Mouse (Mus musculus) myocyte (in vitro differentiated cells): ENCODE data around the gene Lrwd1. TPM values are rescaled to one million over a fixed set of nuclear protein-coding genes. Genes with fewer than 3 reads are reported as not detected.

Experiments used
- H3K27me3 ChIP-seq: one replicate; pipeline ENCODE4 v1.6.1; 2011; ENCODE audit not compliant: control insufficient read depth, insufficient read depth, insufficient read length
- H3K36me3 ChIP-seq: one replicate; pipeline ENCODE4 v1.6.1; 2011; ENCODE audit not compliant: control insufficient read depth, insufficient read depth
- H3K4me2 ChIP-seq: one replicate; pipeline ENCODE4 v1.6.1; 2011; ENCODE audit warnings: low read depth, control low read depth
- H3K4me3 ChIP-seq: one replicate; pipeline ENCODE4 v1.5.1; 2011; ENCODE audit warnings: mild to moderate bottlenecking, control low read depth, moderate library complexity
- H3K79me2 ChIP-seq: one replicate; pipeline ENCODE4 v1.6.1; 2011; ENCODE audit not compliant: control insufficient read depth, insufficient read depth
- H3ac ChIP-seq: one replicate; pipeline ENCODE4 v1.6.1; 2011; ENCODE audit not compliant: control insufficient read depth, insufficient read length
- CEBPB ChIP-seq: IDR thresholded peaks from 2 replicates; pipeline ENCODE4 v1.6.1; 2011; ENCODE audit warnings: mild to moderate bottlenecking, moderate library complexity; ENCODE audit not compliant: poor library complexity, insufficient read depth, severe bottlenecking
- E2F4 ChIP-seq: IDR thresholded peaks from one replicate; pipeline ENCODE4 v1.6.1; 2011; ENCODE audit warnings: mild to moderate bottlenecking, control low read depth, moderate library complexity; ENCODE audit not compliant: insufficient read depth
- MAX ChIP-seq: IDR thresholded peaks from one replicate; pipeline ENCODE4 v1.6.1; 2011; ENCODE audit warnings: low read depth, mild to moderate bottlenecking, control low read depth
- MYOD1 ChIP-seq, 3 experiments: IDR thresholded peaks; one replicate each; pipeline ENCODE4 v1.6.1; 2011; ENCODE audit warnings: control low read depth in 2 of 3, low read depth in 2 of 3, mild to moderate bottlenecking in 2 of 3, moderate library complexity in 1 of 3; ENCODE audit not compliant: insufficient read length in 2 of 3, control insufficient read depth in 1 of 3
- MYOG ChIP-seq, 3 experiments: IDR thresholded peaks; one replicate each; pipeline ENCODE4 v1.6.1; 2011; ENCODE audit warnings: control low read depth in 2 of 3, low read depth in 2 of 3, mild to moderate bottlenecking in 2 of 3; ENCODE audit not compliant: insufficient read length in 2 of 3, control insufficient read depth in 1 of 3, insufficient read depth in 1 of 3
- POLR2A ChIP-seq: IDR thresholded peaks from one replicate; pipeline ENCODE4 v1.6.1; 2011; ENCODE audit warnings: low read depth, mild to moderate bottlenecking, control low read depth, moderate library complexity; ENCODE audit not compliant: insufficient read length
- POLR2AphosphoS2 ChIP-seq: IDR thresholded peaks from one replicate; pipeline ENCODE4 v1.6.1; 2011; ENCODE audit warnings: low read depth, control low read depth; ENCODE audit not compliant: insufficient read length
- REST ChIP-seq: IDR thresholded peaks from one replicate; pipeline ENCODE4 v1.6.1; 2011; ENCODE audit warnings: mild to moderate bottlenecking, control low read depth, moderate library complexity; ENCODE audit not compliant: insufficient read depth, insufficient read length
- SRF ChIP-seq: IDR thresholded peaks from one replicate; pipeline ENCODE4 v1.6.1; 2011; ENCODE audit warnings: low read depth; ENCODE audit not compliant: control insufficient read depth, insufficient read length
- TCF12 ChIP-seq: IDR thresholded peaks from one replicate; pipeline ENCODE4 v1.6.1; 2011; ENCODE audit warnings: mild to moderate bottlenecking, control low read depth; ENCODE audit not compliant: poor library complexity, insufficient read depth, severe bottlenecking
- TCF3 ChIP-seq: IDR thresholded peaks from one replicate; pipeline ENCODE4 v1.6.1; 2011; ENCODE audit warnings: low read depth, control low read depth; ENCODE audit not compliant: insufficient read length
- USF1 ChIP-seq: IDR thresholded peaks from one replicate; pipeline ENCODE4 v1.6.1; 2011; ENCODE audit warnings: low read depth, mild to moderate bottlenecking, control low read depth, moderate library complexity
- polyA plus RNA-seq: library from polyadenylated mRNA; unstranded; fragments of >200 nt; fragmentation: generic; extraction: Trizol; gene quantifications from one replicate; pipeline ENCODE4 v1.2.1, GENCODE M21; 2012; ENCODE audit warnings: missing spikeins

The Lrwd1 gene
- polyA plus RNA-seq, 1 experiment, result 31.7 TPM

DNA sequence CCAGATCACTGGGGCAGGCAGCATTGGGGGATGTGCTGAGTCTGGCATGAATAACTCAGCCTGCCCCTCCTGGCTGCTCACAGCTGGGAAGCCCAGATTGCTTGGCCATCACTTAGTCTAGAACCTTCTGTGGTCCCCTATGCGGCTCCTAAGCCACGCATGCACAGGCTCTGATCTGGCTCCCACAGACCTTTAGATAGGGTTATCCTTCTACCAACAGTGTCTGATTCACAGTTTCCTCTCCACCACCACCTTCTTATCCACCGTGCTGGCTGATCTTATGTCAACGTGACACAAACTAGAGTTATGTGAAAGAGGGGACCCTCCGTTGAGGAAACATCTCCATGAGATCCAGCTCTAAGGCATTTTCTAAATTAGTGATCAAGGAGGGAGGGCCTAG is 60.8 kb downstream of the Lrwd1 start:
- no peak for TF ChIP-seq POLR2A
- TF ChIP-seq MAX, result no peak
- TF ChIP-seq USF1, result no peak
- no peak for TF ChIP-seq SRF
- TF ChIP-seq REST, result no peak
- no peak for TF ChIP-seq E2F4
- no peak for TF ChIP-seq TCF3
- TF ChIP-seq MYOD1 (IDR thresholded peaks at IDR 0.05; ENCODE audit: control insufficient read depth in 1 of 3, insufficient read length in 2 of 3, low read depth in 2 of 3), result no peak
- TF ChIP-seq CEBPB, result no peak
- no peak for TF ChIP-seq MYOG (IDR thresholded peaks at IDR 0.05; ENCODE audit: control insufficient read depth in 1 of 3, insufficient read depth in 1 of 3, insufficient read length in 2 of 3, low read depth in 2 of 3)
- TF ChIP-seq TCF12, result no peak
- H3K4me2 ChIP-seq, result no peak overlapping the region
- no peaks in the 10 kb centered on the region for H3K36me3 ChIP-seq
- H3K79me2 ChIP-seq, result no peaks in the 10 kb centered on the region
- H3ac ChIP-seq, result no peak overlapping the region
- no peak overlapping the region for H3K4me3 ChIP-seq
- no peaks in the 10 kb centered on the region for H3K27me3 ChIP-seq

DNA sequence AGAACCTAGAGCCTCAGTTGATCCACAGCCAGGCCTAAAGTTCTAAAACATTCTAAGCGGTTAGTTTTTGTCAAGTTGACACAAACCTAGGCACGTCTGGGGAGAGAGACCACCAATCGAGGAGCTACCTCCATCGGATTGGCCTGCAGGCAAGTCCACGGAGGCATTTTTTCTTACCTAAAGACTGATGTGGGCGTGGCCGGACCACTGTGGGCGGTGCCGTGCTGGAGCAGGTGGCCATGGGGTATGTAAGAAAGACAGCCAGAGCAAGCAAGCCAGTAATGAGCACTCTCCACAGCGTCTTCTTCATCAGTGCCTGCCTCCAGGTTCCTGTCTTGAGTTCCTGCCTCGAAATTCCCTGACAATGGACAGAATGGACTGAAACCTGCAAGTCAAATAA is 62.3 kb downstream of the Lrwd1 start:
- Histone ChIP-seq H3K4me3 (no peak overlapping the region), H3ac (no peak overlapping the region), H3K27me3 (no peaks in the 10 kb centered on the region), H3K4me2 (no peak overlapping the region), H3K79me2 (no peaks in the 10 kb centered on the region), H3K36me3 (no peaks in the 10 kb centered on the region)
- TF ChIP-seq E2F4, result no peak
- no peak for TF ChIP-seq USF1
- no peak for TF ChIP-seq TCF12
- no peak for TF ChIP-seq TCF3
- TF ChIP-seq SRF, result no peak
- TF ChIP-seq MYOG (IDR thresholded peaks at IDR 0.05; ENCODE audit: control insufficient read depth in 1 of 3, insufficient read depth in 1 of 3, insufficient read length in 2 of 3, low read depth in 2 of 3), result no peak
- no peak for TF ChIP-seq POLR2AphosphoS2
- TF ChIP-seq REST, result no peak
- no peak for TF ChIP-seq POLR2A
- no peak for TF ChIP-seq CEBPB
- TF ChIP-seq MYOD1 (IDR thresholded peaks at IDR 0.05; ENCODE audit: control insufficient read depth in 1 of 3, insufficient read length in 2 of 3, low read depth in 2 of 3), result no peak
- TF ChIP-seq MAX, result no peak

DNA sequence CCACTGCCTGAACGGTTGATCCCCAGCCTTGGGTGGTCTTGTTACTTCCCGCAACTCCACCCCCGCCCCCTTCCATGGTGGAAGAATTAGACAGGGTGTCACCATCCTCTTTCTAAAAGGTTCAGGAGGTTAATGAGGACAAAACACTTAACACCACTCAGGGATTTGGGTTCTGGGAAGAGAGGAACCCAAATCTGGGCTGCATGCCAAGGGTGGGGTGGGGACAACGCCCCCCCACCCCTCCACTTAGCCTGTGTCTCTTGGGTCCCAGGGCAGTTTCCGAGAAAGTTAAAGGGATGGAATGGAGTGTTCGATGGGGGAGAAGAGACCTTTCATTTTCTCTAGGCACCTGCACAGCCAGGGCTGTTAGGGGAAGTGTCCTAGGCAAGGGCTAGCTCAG is 62.8 kb downstream of the Lrwd1 start:
- H3K36me3 ChIP-seq, result no peaks in the 10 kb centered on the region
- H3K27me3 ChIP-seq, result no peaks in the 10 kb centered on the region
- TF ChIP-seq CEBPB, result no peak
- TF ChIP-seq TCF12, result no peak
- no peak for TF ChIP-seq MYOG (IDR thresholded peaks at IDR 0.05; ENCODE audit: control insufficient read depth in 1 of 3, insufficient read depth in 1 of 3, insufficient read length in 2 of 3, low read depth in 2 of 3)
- TF ChIP-seq MAX, result no peak
- no peak for TF ChIP-seq USF1
- no peak for TF ChIP-seq SRF
- no peaks in the 10 kb centered on the region for H3K79me2 ChIP-seq
- H3K4me3 ChIP-seq, result no peak overlapping the region
- no peak overlapping the region for H3ac ChIP-seq
- H3K4me2 ChIP-seq, result no peak overlapping the region

Other genes with a start within 250 kb of the Lrwd1 start
- 622 TPM for gene Hspb1, start 248.2 kb downstream of the Lrwd1 start, polyA plus RNA-seq
- 244 TPM for gene Ywhag, start 201.5 kb downstream of the Lrwd1 start, polyA plus RNA-seq
- gene Ssc4d, start 161.5 kb downstream of the Lrwd1 start, polyA plus RNA-seq, result 2.4 TPM
- 0.11 TPM for gene Zp3, start 156.0 kb downstream of the Lrwd1 start, polyA plus RNA-seq
- gene Dtx2, start 141.3 kb downstream of the Lrwd1 start, polyA plus RNA-seq, result 18.3 TPM
- gene Upk3b, start 97.6 kb downstream of the Lrwd1 start, polyA plus RNA-seq, result not detected
- gene Upk3bl, start 81.6 kb downstream of the Lrwd1 start, polyA plus RNA-seq, result not detected
- gene Rasa4, start 52.2 kb downstream of the Lrwd1 start, polyA plus RNA-seq, result 26.9 TPM
- gene Polr2j, start 19.4 kb downstream of the Lrwd1 start, polyA plus RNA-seq, result 139 TPM
- 6.7 TPM for gene Alkbh4, start 72 bp upstream of the Lrwd1 start, polyA plus RNA-seq
- gene Orai2, start 34.6 kb upstream of the Lrwd1 start, polyA plus RNA-seq, result 18.2 TPM
- gene Prkrip1, start 62.9 kb upstream of the Lrwd1 start, polyA plus RNA-seq, result 58.4 TPM
- gene Sh2b2, start 110.5 kb upstream of the Lrwd1 start, polyA plus RNA-seq, result 7.7 TPM